Mouse (Mus musculus) limb, embryonic 14.5 days (tissue): ENCODE data around the gene Sarnp. TPM values are rescaled to one million over a fixed set of nuclear protein-coding genes. Genes with fewer than 3 reads are reported as not detected.
A peak's percentile ranks its signal among the peaks of the same experiment; 100 is the strongest.

ENCODE experiments used
- ATAC-seq: fragments of 200-750 bp; cut with Nextera tagmentation; 2 replicates; pipeline ENCODE4 v1.8.0; 2017; ENCODE audit warnings: low read depth, moderate number of reproducible peaks, moderate TSS enrichment; ENCODE audit not compliant: low FRiP score
- DNase-seq: peaks from one replicate; pipeline ENCODE4 v3.0.0-alpha.2; 2015; ENCODE audit warnings: low spot score
- H3K27ac ChIP-seq: fragments of 300-500 bp; sonication (generic); replicated peaks from 2 replicates; pipeline ENCODE4 v1.5.1; 2014; ENCODE audit warnings: low read depth, mild to moderate bottlenecking, low read length, moderate library complexity, mixed read lengths
- H3K27me3 ChIP-seq: fragments of 300-500 bp; sonication (generic); 2 replicates; pipeline ENCODE4 v1.6.1; 2014; ENCODE audit warnings: low read length, mixed read lengths; ENCODE audit not compliant: control insufficient read depth, insufficient read depth
- H3K36me3 ChIP-seq: fragments of 300-500 bp; sonication (generic); 2 replicates; pipeline ENCODE4 v1.6.1; 2014; ENCODE audit warnings: mild to moderate bottlenecking, low read length, moderate library complexity, mixed read lengths; ENCODE audit not compliant: control insufficient read depth, insufficient read depth
- H3K4me1 ChIP-seq: fragments of 300-500 bp; sonication (generic); 2 replicates; pipeline ENCODE4 v1.6.1; 2014; ENCODE audit warnings: antibody characterized with exemption, low read length, mixed read lengths; ENCODE audit not compliant: control insufficient read depth, insufficient read depth
- H3K4me2 ChIP-seq: fragments of 300-500 bp; sonication (generic); replicated peaks from 2 replicates; pipeline ENCODE4 v1.6.1; 2014; ENCODE audit warnings: low read depth, mild to moderate bottlenecking, low read length, moderate library complexity; ENCODE audit not compliant: severe bottlenecking
- H3K4me3 ChIP-seq: fragments of 300-500 bp; sonication (generic); replicated peaks from 2 replicates; pipeline ENCODE4 v1.5.1; 2014; ENCODE audit warnings: low read length
- H3K9ac ChIP-seq: fragments of 300-500 bp; sonication (generic); 2 replicates; pipeline ENCODE4 v1.6.1; 2014; ENCODE audit warnings: mild to moderate bottlenecking, low read depth, low read length, moderate library complexity; ENCODE audit not compliant: severe bottlenecking
- H3K9me3 ChIP-seq: fragments of 300-500 bp; sonication (generic); 2 replicates; pipeline ENCODE4 v1.6.1; 2016; ENCODE audit warnings: low read length; ENCODE audit not compliant: control insufficient read depth
- POLR2A ChIP-seq: fragments of 200-500 bp; IDR thresholded peaks from 2 replicates; pipeline ENCODE4 v1.8.0; 2012; ENCODE audit warnings: inconsistent platforms, mild to moderate bottlenecking, moderate library complexity, borderline replicate concordance; ENCODE audit not compliant: insufficient read depth, insufficient read length; ENCODE audit errors: extremely low read depth
- WGBS: fragments of 180-500 bp; shearing (Covaris S2); extraction: QIAGEN DNeasy Blood & Tissue Kit; methylation state at CpG from one replicate; pipeline ENCODE4 v1.1.7; 2014; 5-methylcytosine and 5-hydroxymethylcytosine counted together
- polyA plus RNA-seq, 2 experiments: library from polyadenylated mRNA; depleted of rRNA in 1 of 2; stranded (reverse) in 1 of 2; unstranded in 1 of 2; fragments of >200 nt; fragmentation: Nextera tagmentation in 1 of 2; extraction: Ambion mirVana in 1 of 2; gene quantifications; 2 replicates each; pipeline versions ENCODE4 v1.2.1 to v1.2.3; 2012 to 2014

The Sarnp gene
- polyA plus RNA-seq, 2 experiments, result 122 to 200 TPM

GRCm38 (mm10) chr10:128923013-128923691, 106.0 kb downstream of the Sarnp start:
- H3K4me3 ChIP-seq, result peak overlapping the region; percentile 71
- H3K9ac ChIP-seq, result peak overlapping the region; percentile 64
- peaks cover 7% of the 10 kb centered on the region; the same call in 1 of the 2 replicates for H3K36me3 ChIP-seq
- ATAC-seq (peak; percentile 91), DNase-seq (peak; percentile 92)
- WGBS, result 1% methylated on average over 33 of the region's 42 CpGs
- H3K27ac ChIP-seq, result peak overlapping the region; percentile 80
- no peaks in the 10 kb centered on the region for H3K9me3 ChIP-seq
- H3K27me3 ChIP-seq, result no peaks in the 10 kb centered on the region
- H3K4me2 ChIP-seq, result peak overlapping the region; percentile 46
- peaks cover 22% of the 10 kb centered on the region for H3K4me1 ChIP-seq
- peak; percentile 48; the same call in 1 of the 2 replicates for TF ChIP-seq POLR2A

- H3K36me3 ChIP-seq, result 0 out of 2 replicates have a peak, but pooled peaks cover 7% of the 10 kb centered on the region
- peak within 1 kb of the TSS; percentile 64 for H3K9ac ChIP-seq
- H3K4me2 ChIP-seq, result peak within 1 kb of the TSS; percentile 46
- H3K27me3 ChIP-seq, result no peaks in the 10 kb centered on the region
- DNase-seq (no peak), ATAC-seq (no peak)
- peak within 1 kb of the TSS; percentile 80 for H3K27ac ChIP-seq
- no peaks in the 10 kb centered on the region for H3K9me3 ChIP-seq
- H3K4me1 ChIP-seq, result peaks cover 22% of the 10 kb centered on the region
- peak within 1 kb of the TSS; percentile 71 for H3K4me3 ChIP-seq
- no peak for TF ChIP-seq POLR2A
- WGBS, result 64% methylated on average over 9 of the region's 9 CpGs
Observed at GRCm38 (mm10) chr10:128923935-128924334, 106.8 kb downstream of the Sarnp start, which contains the start of gene Bloc1s1. Gene Bloc1s1, minus strand, starts transcription at chr10:128924035.

Other genes with a start within 250 kb of the Sarnp start
- 17.5 and 18.2 TPM in 2 replicates for gene Erbb3, start 227.7 kb upstream of the Sarnp start, polyA plus RNA-seq (2012; rRNA removed)
- gene Erbb3, start 227.7 kb upstream of the Sarnp start, polyA plus RNA-seq (2014; fragmentation: Nextera tagmentation; extraction: Ambion mirVana), result 19.6 and 21.1 TPM in 2 replicates
- 1,619 and 1,662 TPM in 2 replicates for gene Rps26, start 190.6 kb upstream of the Sarnp start, polyA plus RNA-seq (2012; rRNA removed)
- 1,135 and 1,177 TPM in 2 replicates for gene Rps26, start 190.6 kb upstream of the Sarnp start, polyA plus RNA-seq (2014; fragmentation: Nextera tagmentation; extraction: Ambion mirVana)
- gene Ikzf4, start 171.3 kb upstream of the Sarnp start, polyA plus RNA-seq (2012; rRNA removed), result 8.0 and 10.3 TPM in 2 replicates
- 4.6 and 5.2 TPM in 2 replicates for gene Ikzf4, start 171.3 kb upstream of the Sarnp start, polyA plus RNA-seq (2014; fragmentation: Nextera tagmentation; extraction: Ambion mirVana)
- gene Suox, start 143.3 kb upstream of the Sarnp start, polyA plus RNA-seq (2012; rRNA removed), result 17.0 and 17.7 TPM in 2 replicates
- 13.1 and 16.3 TPM in 2 replicates for gene Suox, start 143.3 kb upstream of the Sarnp start, polyA plus RNA-seq (2014; fragmentation: Nextera tagmentation; extraction: Ambion mirVana)
- 88.3 and 96.3 TPM in 2 replicates for gene Rab5b, start 121.1 kb upstream of the Sarnp start, polyA plus RNA-seq (2012; rRNA removed)
- gene Rab5b, start 121.1 kb upstream of the Sarnp start, polyA plus RNA-seq (2014; fragmentation: Nextera tagmentation; extraction: Ambion mirVana), result 78.8 and 86.9 TPM in 2 replicates
- gene Pmel, start 113.1 kb upstream of the Sarnp start, polyA plus RNA-seq (2012; rRNA removed), result 3.7 and 3.8 TPM in 2 replicates
- gene Pmel, start 113.1 kb upstream of the Sarnp start, polyA plus RNA-seq (2014; fragmentation: Nextera tagmentation; extraction: Ambion mirVana), result 4.6 and 5.5 TPM in 2 replicates
- 132 and 148 TPM in 2 replicates for gene Cdk2, start 112.3 kb upstream of the Sarnp start, polyA plus RNA-seq (2012; rRNA removed)
- 106 and 115 TPM in 2 replicates for gene Cdk2, start 112.3 kb upstream of the Sarnp start, polyA plus RNA-seq (2014; fragmentation: Nextera tagmentation; extraction: Ambion mirVana)
- 23.0 and 26.6 TPM in 2 replicates for gene Dgka, start 72.5 kb upstream of the Sarnp start, polyA plus RNA-seq (2012; rRNA removed)
- gene Dgka, start 72.5 kb upstream of the Sarnp start, polyA plus RNA-seq (2014; fragmentation: Nextera tagmentation; extraction: Ambion mirVana), result 18.4 and 19.9 TPM in 2 replicates
- 49.9 and 60.3 TPM in 2 replicates for gene Pym1, start 69.4 kb upstream of the Sarnp start, polyA plus RNA-seq (2012; rRNA removed)
- gene Pym1, start 69.4 kb upstream of the Sarnp start, polyA plus RNA-seq (2014; fragmentation: Nextera tagmentation; extraction: Ambion mirVana), result 36.0 and 36.8 TPM in 2 replicates
- gene Mmp19, start 26.4 kb upstream of the Sarnp start, polyA plus RNA-seq (2012; rRNA removed), result 1.4 TPM in 2 replicates
- 0.86 and 1.1 TPM in 2 replicates for gene Mmp19, start 26.4 kb upstream of the Sarnp start, polyA plus RNA-seq (2014; fragmentation: Nextera tagmentation; extraction: Ambion mirVana)
- 26.3 and 30.6 TPM in 2 replicates for gene Dnajc14, start 13.3 kb upstream of the Sarnp start, polyA plus RNA-seq (2012; rRNA removed)
- 44.5 and 45.7 TPM in 2 replicates for gene Dnajc14, start 13.3 kb upstream of the Sarnp start, polyA plus RNA-seq (2014; fragmentation: Nextera tagmentation; extraction: Ambion mirVana)
- 41.3 and 59.1 TPM in 2 replicates for gene Tmem198b, start 13.0 kb upstream of the Sarnp start, polyA plus RNA-seq (2012; rRNA removed)
- 14.9 and 18.6 TPM in 2 replicates for gene Tmem198b, start 13.0 kb upstream of the Sarnp start, polyA plus RNA-seq (2014; fragmentation: Nextera tagmentation; extraction: Ambion mirVana)
- gene Ormdl2, start 4.3 kb downstream of the Sarnp start, polyA plus RNA-seq (2012; rRNA removed), result 29.4 and 31.6 TPM in 2 replicates
- 45.4 and 52.7 TPM in 2 replicates for gene Ormdl2, start 4.3 kb downstream of the Sarnp start, polyA plus RNA-seq (2014; fragmentation: Nextera tagmentation; extraction: Ambion mirVana)
- 10.8 and 11.8 TPM in 2 replicates for gene Gdf11, start 74.4 kb downstream of the Sarnp start, polyA plus RNA-seq (2012; rRNA removed)
- 6.3 and 9.2 TPM in 2 replicates for gene Gdf11, start 74.4 kb downstream of the Sarnp start, polyA plus RNA-seq (2014; fragmentation: Nextera tagmentation; extraction: Ambion mirVana)
- gene Cd63, start 83.7 kb downstream of the Sarnp start, polyA plus RNA-seq (2012; rRNA removed), result 346 and 448 TPM in 2 replicates
- 942 and 957 TPM in 2 replicates for gene Cd63, start 83.7 kb downstream of the Sarnp start, polyA plus RNA-seq (2014; fragmentation: Nextera tagmentation; extraction: Ambion mirVana)
- gene Rdh5, start 105.6 kb downstream of the Sarnp start, polyA plus RNA-seq (2012; rRNA removed), result 17.9 and 23.2 TPM in 2 replicates
- gene Rdh5, start 105.6 kb downstream of the Sarnp start, polyA plus RNA-seq (2014; fragmentation: Nextera tagmentation; extraction: Ambion mirVana), result 11.8 and 12.5 TPM in 2 replicates
- 211 and 285 TPM in 2 replicates for gene Bloc1s1, start 106.7 kb downstream of the Sarnp start, polyA plus RNA-seq (2012; rRNA removed)
- 242 and 262 TPM in 2 replicates for gene Bloc1s1, start 106.7 kb downstream of the Sarnp start, polyA plus RNA-seq (2014; fragmentation: Nextera tagmentation; extraction: Ambion mirVana)
- 22.3 and 24.1 TPM in 2 replicates for gene Itga7, start 116.5 kb downstream of the Sarnp start, polyA plus RNA-seq (2012; rRNA removed)
- gene Itga7, start 116.5 kb downstream of the Sarnp start, polyA plus RNA-seq (2014; fragmentation: Nextera tagmentation; extraction: Ambion mirVana), result 7.0 and 11.5 TPM in 2 replicates
- gene Mettl7b, start 143.7 kb downstream of the Sarnp start, polyA plus RNA-seq (2012; rRNA removed), result 0.24 and 0.38 TPM in 2 replicates
- 0.21 and 0.80 TPM in 2 replicates for gene Mettl7b, start 143.7 kb downstream of the Sarnp start, polyA plus RNA-seq (2014; fragmentation: Nextera tagmentation; extraction: Ambion mirVana)
- gene Olfr9, start 172.1 kb downstream of the Sarnp start, polyA plus RNA-seq (2012; rRNA removed), result not detected in 2 replicates
- gene Olfr9, start 172.1 kb downstream of the Sarnp start, polyA plus RNA-seq (2014; fragmentation: Nextera tagmentation; extraction: Ambion mirVana), result not detected in 2 replicates
- gene Olfr763, start 193.5 kb downstream of the Sarnp start, polyA plus RNA-seq (2012; rRNA removed), result not detected in 2 replicates
- not detected in 2 replicates for gene Olfr763, start 193.5 kb downstream of the Sarnp start, polyA plus RNA-seq (2014; fragmentation: Nextera tagmentation; extraction: Ambion mirVana)
- 0.01 TPM in 1 of 2 replicates, not detected in the other for gene Olfr764-ps1, start 222.6 kb downstream of the Sarnp start, polyA plus RNA-seq (2012; rRNA removed)
- gene Olfr764-ps1, start 222.6 kb downstream of the Sarnp start, polyA plus RNA-seq (2014; fragmentation: Nextera tagmentation; extraction: Ambion mirVana), result not detected in 2 replicates
- not detected in 2 replicates for gene Olfr765, start 232.7 kb downstream of the Sarnp start, polyA plus RNA-seq (2012; rRNA removed)
- not detected in 2 replicates for gene Olfr765, start 232.7 kb downstream of the Sarnp start, polyA plus RNA-seq (2014; fragmentation: Nextera tagmentation; extraction: Ambion mirVana)